Mouse (Mus musculus) embryonic facial prominence, embryonic 14.5 days (tissue): ENCODE results near the gene Zfand3. TPM values are rescaled to one million over a fixed set of nuclear protein-coding genes. Genes with fewer than 3 reads are reported as not detected.

ENCODE experiments used
- ATAC-seq: fragments of 200-750 bp; cut with Nextera tagmentation; 2 replicates; pipeline ENCODE4 v1.8.0; 2017; ENCODE audit warnings: low read depth, moderate number of reproducible peaks, moderate TSS enrichment
- DNase-seq: peaks from one replicate; pipeline ENCODE4 v3.0.0-alpha.2; 2015; ENCODE audit warnings: low spot score
- H3K27ac ChIP-seq: fragments of 300-500 bp; sonication (generic); replicated peaks from 2 replicates; pipeline ENCODE4 v1.5.1; 2014; ENCODE audit warnings: low read depth, mild to moderate bottlenecking, low read length, moderate library complexity
- H3K27me3 ChIP-seq: fragments of 300-500 bp; sonication (generic); replicated peaks from 2 replicates; pipeline ENCODE4 v1.6.1; 2014; ENCODE audit warnings: low read length; ENCODE audit not compliant: control insufficient read depth, insufficient read depth
- H3K36me3 ChIP-seq: fragments of 300-500 bp; sonication (generic); 2 replicates; pipeline ENCODE4 v1.6.1; 2014; ENCODE audit warnings: low read length, mixed read lengths; ENCODE audit not compliant: control insufficient read depth, insufficient read depth
- H3K4me1 ChIP-seq: fragments of 300-500 bp; sonication (generic); 2 replicates; pipeline ENCODE4 v1.6.1; 2014; ENCODE audit warnings: antibody characterized with exemption, low read length; ENCODE audit not compliant: control insufficient read depth, insufficient read depth
- H3K4me2 ChIP-seq: fragments of 300-500 bp; sonication (generic); 2 replicates; pipeline ENCODE4 v1.6.1; 2014; ENCODE audit warnings: low read depth, mild to moderate bottlenecking, low read length, moderate library complexity, mixed read lengths
- H3K4me3 ChIP-seq: fragments of 300-500 bp; sonication (generic); 2 replicates; pipeline ENCODE4 v1.5.1; 2014; ENCODE audit warnings: low read depth, mild to moderate bottlenecking, low read length
- H3K9ac ChIP-seq: fragments of 300-500 bp; sonication (generic); 2 replicates; pipeline ENCODE4 v1.6.1; 2014; ENCODE audit warnings: low read depth, mild to moderate bottlenecking, low read length, moderate library complexity, mixed read lengths
- H3K9me3 ChIP-seq: fragments of 300-500 bp; sonication (generic); 2 replicates; pipeline ENCODE4 v1.6.1; 2016; ENCODE audit warnings: low read length; ENCODE audit not compliant: control insufficient read depth
- WGBS: fragments of 180-500 bp; shearing (Covaris S2); extraction: QIAGEN DNeasy Blood & Tissue Kit; methylation state at CpG from one replicate; pipeline ENCODE4 v1.1.7; 2014; 5-methylcytosine and 5-hydroxymethylcytosine counted together
- polyA plus RNA-seq: library from polyadenylated mRNA; unstranded; fragments of >200 nt; fragmentation: Nextera tagmentation; extraction: Ambion mirVana; gene quantifications from 2 replicates; pipeline ENCODE4 v1.2.1, GENCODE M21; 2014

Gene Zfand3
- polyA plus RNA-seq, 1 experiment from 2014 or later: 41.0 TPM

DNA sequence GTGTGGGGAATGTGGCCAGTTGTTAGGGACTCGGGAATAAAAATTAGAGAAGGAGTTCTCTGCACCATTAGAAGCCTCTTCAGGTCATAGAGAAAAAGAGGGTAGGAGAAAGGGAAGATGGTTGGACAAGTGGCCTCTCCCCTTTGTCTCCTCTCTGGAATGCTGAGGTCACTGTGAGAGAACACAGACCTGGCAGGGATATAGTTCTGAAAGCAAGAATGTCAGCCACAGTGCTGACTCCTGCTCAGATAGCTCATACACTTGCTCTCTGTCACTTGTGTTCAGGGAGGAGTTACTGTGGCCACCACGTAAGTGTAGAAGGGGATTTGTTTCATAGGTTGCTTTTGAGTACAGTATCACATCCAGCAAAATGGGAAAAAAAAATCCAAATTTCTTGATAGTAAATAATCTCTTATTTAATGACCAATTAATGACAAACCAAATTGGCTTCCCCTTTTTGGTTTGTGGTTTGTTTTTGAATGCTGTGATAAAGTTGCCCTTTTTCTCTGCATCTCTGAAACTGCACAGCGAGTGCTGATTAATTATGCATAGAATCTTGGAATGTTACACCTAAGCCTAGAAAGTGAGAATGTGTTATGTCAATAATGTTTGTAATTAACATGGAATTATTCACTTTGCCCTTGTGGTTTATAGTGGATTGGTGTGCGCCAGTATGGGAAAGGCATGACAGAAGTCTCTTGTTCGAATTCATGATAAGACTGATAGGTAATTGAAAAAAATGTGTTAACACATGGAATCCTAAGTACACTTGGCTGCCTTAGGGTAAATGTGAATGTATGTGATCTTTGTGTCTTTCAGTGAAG, 47.2 kb downstream of the Zfand3 start:
- WGBS: 83% methylated on average over 5 of the region's 5 CpGs
- ATAC-seq: no peak

DNA sequence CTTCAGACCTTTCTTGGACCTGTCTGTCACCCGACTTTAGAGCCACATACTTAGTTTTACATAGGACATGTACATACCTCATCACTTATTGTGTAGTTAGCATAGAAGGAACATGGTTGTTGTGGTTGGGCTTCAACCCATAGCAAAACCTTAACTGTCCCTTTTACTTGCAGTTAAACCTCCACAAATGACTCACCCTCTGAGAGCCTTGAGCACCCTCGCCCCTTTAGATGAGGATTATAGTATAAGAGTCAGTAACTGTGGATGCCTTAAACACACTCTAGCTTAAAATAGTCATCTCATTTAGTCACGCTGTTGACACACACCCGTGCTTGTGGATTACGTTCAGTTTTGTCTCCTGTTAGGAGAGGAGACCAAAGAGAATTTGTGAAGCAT, 47.8 kb downstream of the Zfand3 start:
- H3K4me1 ChIP-seq: no peaks in the 10 kb centered on the region
- no peak overlapping the region for H3K4me3 ChIP-seq
- peaks cover 5% of the 10 kb centered on the region; the same call in 1 of the 2 replicates for H3K36me3 ChIP-seq
- no peak for ATAC-seq
- no peak overlapping the region for H3K9ac ChIP-seq
- DNase-seq: no peak
- 86% methylated on average over 5 of the region's 5 CpGs for WGBS
- no peak overlapping the region for H3K4me2 ChIP-seq
- H3K27ac ChIP-seq: no peak overlapping the region
- H3K9me3 ChIP-seq: 0 out of 2 replicates have a peak, but pooled peaks cover 4% of the 10 kb centered on the region
- no peaks in the 10 kb centered on the region for H3K27me3 ChIP-seq

More for the DNA sequence above, 47.2 kb downstream of the Zfand3 start:
- Histone ChIP-seq H3K9ac (no peak overlapping the region), H3K4me2 (no peak overlapping the region), H3K9me3 (0 out of 2 replicates have a peak, but pooled peaks cover 4% of the 10 kb centered on the region), H3K36me3 (peaks cover 5% of the 10 kb centered on the region; the same call in 1 of the 2 replicates), H3K27ac (no peak overlapping the region), H3K27me3 (no peaks in the 10 kb centered on the region), H3K4me1 (no peaks in the 10 kb centered on the region), H3K4me3 (no peak overlapping the region)
- no peak for DNase-seq

DNA sequence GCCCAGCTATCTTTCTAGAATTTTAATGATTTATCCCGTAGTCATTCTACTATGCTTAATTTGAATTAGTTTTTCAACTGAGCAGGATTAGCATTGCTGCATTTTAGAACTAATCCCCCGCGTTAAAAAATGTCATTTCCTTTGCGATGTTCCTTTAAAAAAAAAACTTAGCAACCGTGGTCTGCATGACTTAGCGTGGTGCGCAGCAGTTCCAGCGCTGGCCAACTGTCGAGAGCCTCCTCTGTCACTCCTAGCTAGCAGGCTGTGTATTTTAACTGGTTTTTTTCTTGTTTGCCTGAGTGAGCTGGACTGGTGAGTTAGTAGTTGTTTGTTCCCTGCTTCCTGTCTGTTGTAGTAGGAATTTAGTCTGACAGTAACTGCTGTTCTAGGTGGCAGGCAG, 48.9 kb downstream of the Zfand3 start:
- Histone ChIP-seq H3K4me2 (no peak overlapping the region), H3K4me3 (no peak overlapping the region), H3K9ac (no peak overlapping the region), H3K27ac (no peak overlapping the region), H3K4me1 (no peaks in the 10 kb centered on the region), H3K27me3 (no peaks in the 10 kb centered on the region), H3K36me3 (peaks cover 5% of the 10 kb centered on the region; the same call in 1 of the 2 replicates), H3K9me3 (0 out of 2 replicates have a peak, but pooled peaks cover 4% of the 10 kb centered on the region)
- no peak for ATAC-seq
- DNase-seq: no peak
- WGBS: 86% methylated on average over 9 of the region's 9 CpGs

DNA sequence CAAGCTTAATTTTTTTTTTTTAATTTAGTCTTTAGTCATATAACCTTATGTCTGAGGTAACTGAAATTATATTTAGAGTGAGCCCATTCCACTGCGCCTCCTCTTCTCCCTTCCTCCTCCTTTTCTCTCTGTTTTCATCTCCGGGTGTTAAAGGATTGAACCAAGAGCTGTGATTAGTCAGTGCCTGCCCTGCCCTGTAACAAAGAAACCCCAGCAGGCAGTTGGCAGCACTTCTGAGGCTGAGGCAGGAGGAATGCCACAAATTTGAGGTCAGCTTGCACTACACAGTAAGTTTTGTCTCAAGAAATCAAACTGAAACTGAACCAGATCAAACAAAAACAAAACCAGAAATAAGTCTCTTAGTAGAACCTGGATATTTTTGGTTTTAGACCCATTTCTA, 49.3 kb downstream of the Zfand3 start:
- H3K9me3 ChIP-seq: 0 out of 2 replicates have a peak, but pooled peaks cover 4% of the 10 kb centered on the region
- H3K4me3 ChIP-seq: no peak overlapping the region
- WGBS: 85% methylated on average over 2 of the region's 2 CpGs
- DNase-seq (no peak), ATAC-seq (no peak)
- no peak overlapping the region for H3K4me2 ChIP-seq
- H3K36me3 ChIP-seq: peaks cover 5% of the 10 kb centered on the region; the same call in 1 of the 2 replicates
- H3K27me3 ChIP-seq: no peaks in the 10 kb centered on the region
- no peak overlapping the region for H3K9ac ChIP-seq
- no peaks in the 10 kb centered on the region; the same call in 1 of the 2 replicates for H3K4me1 ChIP-seq
- no peak overlapping the region for H3K27ac ChIP-seq

DNA sequence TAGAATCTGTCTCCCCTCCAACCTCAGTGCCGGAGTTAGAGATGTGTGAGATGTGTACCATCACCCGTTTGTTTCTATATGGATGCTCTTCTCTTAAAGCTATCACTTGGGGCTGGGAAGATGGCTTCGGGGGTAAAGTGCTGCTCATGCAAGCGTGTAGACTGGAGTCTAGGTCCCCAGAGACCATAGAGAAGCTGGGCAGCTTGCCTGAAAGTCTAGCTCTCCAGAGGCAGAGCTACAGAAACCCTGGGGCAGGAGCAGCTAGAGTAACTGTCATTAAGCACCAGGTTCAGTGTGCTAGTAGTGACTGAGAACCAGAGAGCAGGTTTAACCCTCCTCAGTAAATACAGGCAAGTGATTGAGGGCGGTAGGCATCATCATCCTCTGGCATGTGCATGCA, 51.7 kb downstream of the Zfand3 start:
- H3K36me3 ChIP-seq: peaks cover 7% of the 10 kb centered on the region; the same call in 1 of the 2 replicates
- no peaks in the 10 kb centered on the region for H3K27me3 ChIP-seq
- DNase-seq (peak; percentile 41), ATAC-seq (no peak)
- 87% methylated on average over 5 of the region's 5 CpGs for WGBS
- no peak overlapping the region for H3K4me3 ChIP-seq
- H3K9me3 ChIP-seq: 0 out of 2 replicates have a peak, but pooled peaks cover 4% of the 10 kb centered on the region
- peaks cover 2% of the 10 kb centered on the region; the same call in 1 of the 2 replicates for H3K4me1 ChIP-seq
- no peak overlapping the region for H3K4me2 ChIP-seq
- no peak overlapping the region for H3K27ac ChIP-seq
- no peak overlapping the region for H3K9ac ChIP-seq

DNA sequence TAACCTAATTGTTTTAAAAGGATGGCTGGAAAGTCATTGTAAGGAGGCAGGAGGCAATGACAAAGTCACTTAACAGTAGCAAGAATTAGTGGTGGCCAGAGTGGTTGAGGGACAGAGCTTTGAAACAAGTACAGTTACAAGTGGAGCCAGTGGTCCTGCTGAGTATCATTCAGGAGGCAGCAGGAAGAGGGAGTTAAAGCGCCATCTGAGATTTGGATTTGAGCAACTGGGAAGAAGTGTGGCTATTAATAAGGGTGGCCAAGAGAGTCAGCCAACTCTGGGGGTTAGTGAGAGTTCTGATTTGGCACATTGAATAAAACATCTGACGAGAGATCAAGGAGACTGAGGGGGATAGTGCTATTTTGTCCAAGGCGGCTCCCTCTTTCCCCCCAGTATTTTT, 54.1 kb downstream of the Zfand3 start:
- Histone ChIP-seq H3K4me2 (no peak overlapping the region), H3K27ac (no peak overlapping the region), H3K4me3 (no peak overlapping the region), H3K9me3 (0 out of 2 replicates have a peak, but pooled peaks cover 4% of the 10 kb centered on the region), H3K36me3 (peaks cover 8% of the 10 kb centered on the region; the same call in 1 of the 2 replicates), H3K4me1 (peaks cover 2% of the 10 kb centered on the region; the same call in 1 of the 2 replicates), H3K9ac (no peak overlapping the region), H3K27me3 (no peaks in the 10 kb centered on the region)
- DNase-seq: no peak
- 84% methylated on average over 3 of the region's 3 CpGs for WGBS
- ATAC-seq: no peak

DNA sequence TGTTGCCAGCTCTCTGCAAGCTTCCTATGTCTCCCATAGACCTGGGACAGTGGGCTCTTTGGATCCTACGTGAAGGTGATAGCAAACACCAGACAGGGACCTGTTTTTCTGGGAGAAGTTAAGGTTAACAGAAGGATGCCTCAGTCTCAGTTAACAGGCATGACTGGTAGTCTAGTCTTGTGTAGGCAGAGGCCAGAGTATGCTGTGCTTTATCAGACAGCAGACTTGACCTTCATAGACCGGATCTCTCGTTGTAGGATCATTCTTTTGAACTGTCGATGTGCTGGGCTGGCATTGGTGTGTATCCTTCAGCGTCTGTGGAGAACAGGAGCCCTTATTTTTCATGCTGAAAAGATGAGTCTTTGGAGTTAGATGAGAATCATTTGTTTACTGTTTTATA, 54.5 kb downstream of the Zfand3 start:
- no peak overlapping the region for H3K27ac ChIP-seq
- peaks cover 8% of the 10 kb centered on the region; the same call in 1 of the 2 replicates for H3K36me3 ChIP-seq
- no peak overlapping the region for H3K9ac ChIP-seq
- no peak for DNase-seq
- H3K27me3 ChIP-seq: no peaks in the 10 kb centered on the region
- H3K9me3 ChIP-seq: 0 out of 2 replicates have a peak, but pooled peaks cover 4% of the 10 kb centered on the region
- H3K4me2 ChIP-seq: no peak overlapping the region
- H3K4me3 ChIP-seq: no peak overlapping the region
- 83% methylated on average over 5 of the region's 5 CpGs for WGBS
- peaks cover 5% of the 10 kb centered on the region; the same call in 1 of the 2 replicates for H3K4me1 ChIP-seq
- no peak for ATAC-seq

DNA sequence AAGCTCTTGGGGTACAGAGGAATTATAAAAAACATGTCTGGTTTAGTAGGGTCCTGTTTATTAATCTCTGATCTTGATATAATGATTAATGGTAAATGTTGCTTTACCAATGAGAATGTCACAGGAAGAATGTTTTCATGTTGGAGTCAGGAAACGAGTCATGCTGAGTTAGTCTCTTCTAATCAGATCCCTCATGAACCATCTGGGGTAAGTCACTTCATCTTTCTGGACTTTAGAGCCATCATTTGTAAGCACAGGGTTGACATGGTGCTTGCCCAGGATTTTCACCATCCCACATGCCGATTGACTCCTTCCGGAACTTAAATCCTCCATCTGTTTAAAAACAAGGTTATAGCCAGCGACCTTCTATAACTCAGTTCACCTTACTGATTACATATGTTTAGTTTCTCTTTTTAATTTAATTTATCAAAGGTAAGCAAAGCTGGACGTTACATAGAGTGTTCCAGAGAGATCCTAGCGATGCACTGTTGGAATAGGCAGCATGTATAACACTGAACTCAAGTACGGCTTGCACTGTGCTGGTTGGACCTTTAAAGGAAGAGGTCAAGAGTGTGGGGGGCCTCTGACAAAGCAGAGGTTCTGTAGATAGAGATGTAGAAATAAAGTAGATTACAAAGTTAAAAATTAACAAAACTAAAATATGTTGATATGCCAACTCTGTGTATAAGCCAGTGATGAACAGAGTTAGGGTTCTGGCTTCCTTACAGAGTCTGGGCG, 56.7 kb downstream of the Zfand3 start:
- Histone ChIP-seq H3K9me3 (no peaks in the 10 kb centered on the region), H3K36me3 (0 out of 2 replicates have a peak, but pooled peaks cover 3% of the 10 kb centered on the region), H3K4me2 (no peak overlapping the region), H3K27ac (no peak overlapping the region), H3K9ac (no peak overlapping the region), H3K4me1 (peaks cover 14% of the 10 kb centered on the region), H3K4me3 (no peak overlapping the region), H3K27me3 (no peaks in the 10 kb centered on the region)
- ATAC-seq (no peak), DNase-seq (no peak)
- WGBS: 80% methylated on average over 8 of the region's 8 CpGs
